Mouse (Mus musculus) thymus, adult 2 months (tissue): Measurements from ENCODE around the gene Snd1.

Experiments
- CTCF ChIP-seq: fragments of 200-500 bp; IDR thresholded peaks from 2 replicates; pipeline ENCODE4 v1.5.1; 2012; ENCODE audit warnings: mild to moderate bottlenecking, control low read depth, low read length, moderate library complexity, borderline replicate concordance; ENCODE audit not compliant: control insufficient read depth, poor library complexity, insufficient read depth; ENCODE audit errors: extremely low read depth
- POLR2A ChIP-seq: fragments of 200-500 bp; IDR thresholded peaks from 2 replicates; pipeline ENCODE4 v1.6.1; 2012; ENCODE audit warnings: mild to moderate bottlenecking, low read length, control low read depth, moderate library complexity; ENCODE audit not compliant: control insufficient read depth, poor library complexity, insufficient read depth; ENCODE audit errors: extremely low read depth

DNA sequence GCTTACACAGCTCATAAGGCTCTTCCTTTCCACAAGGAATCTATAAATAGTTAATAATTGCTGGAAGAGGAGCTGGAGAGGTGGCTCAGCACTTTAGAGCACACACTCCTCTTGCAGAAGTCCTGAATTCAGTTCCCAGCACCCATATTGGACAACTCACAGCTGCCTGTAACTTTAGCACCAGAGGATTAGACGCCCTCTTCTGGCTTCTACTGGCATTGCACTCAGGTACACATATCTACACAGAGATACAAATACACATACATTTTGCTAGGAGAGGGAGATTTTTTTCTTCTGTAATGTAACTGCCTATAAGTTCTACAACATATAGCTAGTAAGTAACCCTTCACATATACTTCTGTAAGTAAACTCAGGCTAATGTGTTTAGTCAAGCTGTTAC, 440.0 kb downstream of the Snd1 start:
- no peak for TF ChIP-seq CTCF
- TF ChIP-seq POLR2A = no peak
